Mouse (Mus musculus): ENCODE data around the gene Myo5a. TPM values are rescaled to one million over a fixed set of nuclear protein-coding genes. Genes with fewer than 3 reads are reported as not detected.

The Myo5a gene
- polyA plus RNA-seq (2015; fragmentation: Nextera tagmentation; extraction: Ambion mirVana): 10.9 and 11.4 TPM in 2 replicates

GRCm38 (mm10) chr9:75070457-75071028 is at the start of gene Myo5a:
Gene Myo5a (plus strand): TSS chr9:75071015.

DNA sequence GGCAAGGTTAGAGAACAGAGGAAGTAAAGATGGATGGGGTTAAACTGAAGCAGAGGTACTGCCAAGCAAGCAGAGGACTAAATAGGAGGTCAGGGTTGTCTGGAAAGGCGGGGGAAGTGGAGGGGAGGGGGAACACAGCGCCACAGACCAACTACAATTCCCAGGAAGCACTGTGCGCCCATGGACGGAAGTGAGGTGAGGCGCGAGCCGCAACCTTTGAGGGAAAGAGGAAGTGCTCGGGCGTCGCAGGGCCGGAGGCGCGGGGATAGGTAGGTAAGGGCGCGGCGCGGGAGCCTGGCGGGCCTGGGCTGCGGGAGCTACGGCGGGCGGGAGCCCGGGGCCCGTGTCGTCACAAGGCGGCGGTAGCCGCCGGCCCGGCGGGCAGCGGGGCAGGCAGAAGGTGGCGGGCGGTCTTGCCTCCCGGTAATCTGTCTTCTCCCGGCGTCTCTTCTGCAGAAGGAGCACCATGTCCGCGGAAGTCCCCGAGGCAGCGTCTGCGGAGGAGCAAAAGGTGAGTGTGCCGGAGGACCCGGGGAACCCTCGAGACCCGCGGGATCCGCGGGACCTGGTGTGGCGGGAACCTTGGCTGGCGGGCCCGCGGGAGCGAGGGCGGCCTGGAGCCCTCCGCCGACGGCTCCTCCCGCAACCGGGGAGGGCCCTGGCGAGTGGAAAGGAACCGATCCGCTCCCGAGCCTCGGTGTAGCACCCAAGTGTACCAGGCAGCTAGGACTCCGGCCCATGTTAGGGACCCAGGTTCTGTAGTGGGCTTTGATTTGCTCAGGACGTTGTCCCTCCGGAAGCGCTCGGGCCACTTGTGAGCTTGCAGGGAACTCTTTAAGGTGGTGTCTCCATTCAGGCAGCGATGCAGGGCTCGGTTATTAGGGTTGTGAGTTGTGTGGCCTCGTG is 33.1 kb upstream of the Myo5a start, which contains the start of gene Arpp19:
Arpp19 (plus strand) TSS at position 164 of the 906 bp plus-strand sequence.

GRCm38 (mm10) chr9:75231841-75232746 is 161.3 kb downstream of the Myo5a start, which contains the start of gene Myo5c:
Gene Myo5c (plus strand): TSS chr9:75232020.

Other genes with a start within 250 kb of the Myo5a start
- gene Onecut1, start 209.1 kb upstream of the Myo5a start, polyA plus RNA-seq (2015; fragmentation: Nextera tagmentation; extraction: Ambion mirVana): not detected in 2 replicates
- gene Fam214a, start 118.1 kb upstream of the Myo5a start, polyA plus RNA-seq (2015; fragmentation: Nextera tagmentation; extraction: Ambion mirVana): 6.1 and 7.0 TPM in 2 replicates
- 222 and 243 TPM in 2 replicates for gene Arpp19, start 33.4 kb upstream of the Myo5a start, polyA plus RNA-seq (2015; fragmentation: Nextera tagmentation; extraction: Ambion mirVana)
- gene Myo5c, start 161.0 kb downstream of the Myo5a start, polyA plus RNA-seq (2015; fragmentation: Nextera tagmentation; extraction: Ambion mirVana): 1.5 TPM in 2 replicates
- 19.4 and 20.2 TPM in 2 replicates for gene Gnb5, start 235.3 kb downstream of the Myo5a start, polyA plus RNA-seq (2015; fragmentation: Nextera tagmentation; extraction: Ambion mirVana)